Mouse (Mus musculus) spleen, adult 12 weeks (tissue): Measurements from ENCODE around the gene Myo16.

Experiments used
- DNase-seq: peaks from one replicate; pipeline ENCODE4 v3.0.0; 2022; ENCODE audit warnings: low spot score

The Myo16 gene

DNA sequence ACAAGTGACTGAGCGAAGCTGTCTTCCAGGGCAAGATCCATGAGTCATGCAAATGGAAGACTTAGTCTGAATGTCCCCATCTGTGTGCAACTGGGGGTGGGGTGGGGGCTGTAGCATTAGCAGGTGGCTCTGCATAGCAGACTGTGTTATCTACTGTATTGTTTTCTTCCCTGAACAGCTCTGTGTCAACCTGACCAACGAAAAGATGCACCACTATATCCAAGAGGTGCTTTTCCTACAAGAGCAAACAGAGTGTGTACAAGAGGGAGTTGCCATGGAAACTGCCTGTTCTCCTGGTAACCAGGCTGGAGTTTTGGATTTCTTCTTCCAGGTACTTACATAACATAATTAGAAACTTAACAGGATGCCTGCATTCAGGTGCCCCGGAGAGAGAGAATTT lies 320.7 kb downstream of the Myo16 start:
- no peak for DNase-seq

DNA sequence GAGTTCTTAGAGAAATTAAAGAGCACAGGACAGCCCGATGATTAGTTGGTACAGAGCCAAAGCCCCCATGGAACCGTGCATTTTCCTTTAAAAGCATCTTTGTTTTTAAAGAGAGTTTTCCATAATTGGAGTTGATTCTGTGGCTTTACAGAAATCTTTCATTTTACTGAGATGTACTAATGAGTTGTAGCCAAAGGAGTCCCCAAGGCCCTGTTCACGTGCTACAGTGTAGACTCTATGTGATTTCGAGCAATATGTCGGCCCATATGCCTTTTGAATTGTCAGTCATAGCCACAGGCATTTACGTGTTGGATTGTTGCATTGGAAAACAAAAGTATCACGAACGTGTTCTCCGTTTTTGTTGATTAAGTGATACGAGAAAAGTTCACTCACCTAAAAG lies 325.3 kb downstream of the Myo16 start:
- DNase-seq: no peak

DNA sequence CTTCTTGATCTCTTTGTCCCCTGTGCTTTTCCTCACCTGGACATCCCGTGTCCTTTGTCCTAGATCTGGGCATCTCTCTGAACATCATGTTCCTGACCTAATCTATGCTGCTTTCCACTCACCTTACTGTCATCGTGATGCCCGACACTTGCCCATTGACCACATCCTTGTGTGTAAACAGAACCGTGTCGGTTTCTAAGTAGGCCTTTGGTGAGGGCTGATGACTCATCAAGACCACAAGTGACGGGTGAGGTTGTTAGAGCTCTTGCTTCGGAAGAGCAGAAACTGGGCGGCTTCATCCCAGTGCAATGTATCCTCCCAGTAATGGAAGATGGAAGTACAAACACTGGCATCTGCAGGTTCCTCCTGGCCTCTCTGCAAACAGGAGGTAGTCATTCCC lies 327.1 kb downstream of the Myo16 start:
- DNase-seq: no peak

GRCm38 (mm10) chr8:10482064-10482463 lies 328.4 kb downstream of the Myo16 start:
- DNase-seq: no peak

DNA sequence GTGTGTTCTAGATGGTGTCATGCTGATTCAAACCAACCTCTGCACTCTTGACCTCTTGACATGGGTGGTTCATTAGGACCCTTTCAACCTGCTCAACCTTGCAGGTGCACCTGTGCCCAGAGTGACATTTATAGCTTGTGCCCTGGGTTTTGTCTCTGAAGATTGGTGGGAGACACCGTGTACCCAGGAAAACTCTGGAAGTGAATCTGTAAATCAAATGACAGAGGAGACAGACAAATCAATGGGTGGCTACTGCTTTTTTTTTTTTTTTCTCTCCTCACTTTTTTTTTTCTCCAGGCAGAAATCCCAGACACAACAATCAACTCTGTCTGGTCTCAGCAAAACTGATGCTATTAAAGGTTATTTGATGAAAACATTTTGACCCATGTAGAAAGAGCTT lies 329.2 kb downstream of the Myo16 start:
- DNase-seq: no peak

GRCm38 (mm10) chr8:10483841-10484240 lies 330.1 kb downstream of the Myo16 start:
- no peak for DNase-seq

DNA sequence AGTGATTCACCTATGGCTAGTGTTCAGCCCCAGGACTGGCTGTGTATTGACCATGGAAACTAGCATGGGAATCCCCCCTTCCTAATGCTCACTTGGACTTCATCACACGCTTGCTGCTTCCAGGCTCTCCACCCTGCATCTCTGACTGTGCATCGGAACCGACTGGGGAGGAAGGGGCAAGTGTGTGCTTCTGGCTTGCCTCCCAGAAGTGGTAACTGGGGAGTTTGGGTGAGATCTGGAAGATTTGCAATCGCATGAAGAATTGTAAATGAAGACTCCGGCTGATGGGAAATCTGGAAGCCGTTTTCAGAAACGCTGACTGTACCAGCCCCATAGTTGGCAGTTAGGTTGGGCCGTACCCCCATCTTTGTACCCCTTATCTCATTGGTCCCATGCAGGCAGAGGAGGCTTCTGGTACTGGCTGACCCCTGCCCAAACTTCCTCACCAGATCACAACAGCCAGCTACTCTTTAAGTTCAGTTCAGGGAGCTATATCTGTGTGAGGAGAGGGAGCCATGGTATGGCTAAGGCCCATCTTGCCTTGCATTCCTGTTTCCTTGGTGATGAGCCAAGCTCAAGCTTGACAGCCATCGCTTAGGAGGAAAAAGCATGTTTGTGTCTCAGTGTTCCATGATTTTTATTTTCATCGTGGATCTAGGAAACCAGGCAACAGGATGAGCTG lies 336.2 kb downstream of the Myo16 start:
- DNase-seq: no peak

DNA sequence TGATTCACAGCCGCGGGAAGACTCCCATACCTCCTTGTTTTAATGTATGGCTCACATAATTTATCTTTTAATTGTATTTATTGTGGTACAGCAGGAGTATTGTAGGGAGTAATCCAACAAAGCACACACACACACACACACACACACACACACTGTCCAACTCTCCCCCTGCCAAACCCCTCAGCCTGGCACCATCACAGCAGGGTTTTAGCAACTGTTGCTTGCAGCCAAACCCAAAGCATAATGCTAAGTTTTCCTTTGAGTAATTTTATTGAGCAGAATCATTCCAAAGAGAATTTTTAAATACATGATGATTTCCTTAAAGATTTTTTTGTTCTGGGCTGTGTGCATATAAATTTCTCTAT lies 336.7 kb downstream of the Myo16 start:
- no peak for DNase-seq

DNA sequence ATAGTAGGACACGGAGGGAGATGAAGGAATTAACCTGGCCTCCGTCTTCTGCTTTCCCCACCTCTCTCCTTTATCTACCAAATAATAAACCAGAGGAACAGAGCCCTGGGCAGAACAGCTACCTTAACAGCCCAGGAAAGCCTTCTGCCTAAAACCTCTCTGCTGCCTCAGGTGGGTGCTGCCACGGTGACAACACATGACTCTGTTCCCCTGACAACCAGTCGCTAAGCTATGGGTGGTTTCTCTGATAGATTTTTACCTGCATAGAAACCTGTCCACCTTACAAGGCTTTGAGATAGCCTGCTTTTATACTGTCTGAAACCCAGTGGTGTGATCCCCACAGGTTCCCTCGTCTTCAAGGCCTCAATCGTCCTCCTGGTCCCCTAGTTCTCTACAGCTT lies 337.2 kb downstream of the Myo16 start:
- DNase-seq: no peak

DNA sequence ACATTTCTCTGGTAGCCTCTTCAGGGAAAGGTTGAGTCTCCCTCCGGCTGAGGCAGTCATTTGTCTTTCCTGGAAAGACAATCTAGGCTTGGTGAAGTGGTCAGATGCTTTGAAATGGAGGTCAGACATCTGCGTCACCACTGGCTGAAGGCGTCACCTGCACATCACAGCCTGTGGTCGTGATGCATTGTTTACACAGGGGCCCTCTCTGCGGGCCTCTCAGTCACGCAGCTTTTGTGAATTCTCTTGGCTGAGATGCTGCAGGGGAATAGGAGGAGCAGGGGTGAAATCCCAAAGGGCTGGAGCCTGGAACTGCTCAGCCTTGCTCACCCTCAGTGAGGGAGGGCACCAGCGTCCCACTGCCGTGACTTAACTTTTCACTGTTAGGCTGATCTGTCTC lies 346.1 kb downstream of the Myo16 start:
- no peak for DNase-seq

GRCm38 (mm10) chr8:10500465-10500864 lies 346.8 kb downstream of the Myo16 start:
- DNase-seq: no peak

DNA sequence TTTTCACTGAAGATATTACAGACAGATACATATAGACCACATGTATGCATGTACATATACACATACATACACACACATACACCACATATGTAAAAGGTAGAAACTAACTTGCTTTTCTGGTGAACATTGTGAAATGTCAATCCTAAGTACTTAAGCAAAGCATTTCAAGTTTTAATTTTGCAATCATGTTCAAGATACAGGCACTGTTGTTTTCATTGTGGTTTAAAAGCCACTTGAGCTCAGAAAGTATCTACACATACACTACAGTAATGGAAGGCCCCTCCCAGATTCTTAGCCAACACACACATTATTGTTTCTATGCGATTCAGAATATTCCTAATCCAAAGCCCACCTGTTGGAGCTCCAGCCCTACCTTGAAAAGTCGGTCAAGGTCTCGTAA lies 348.0 kb downstream of the Myo16 start:
- DNase-seq: no peak

DNA sequence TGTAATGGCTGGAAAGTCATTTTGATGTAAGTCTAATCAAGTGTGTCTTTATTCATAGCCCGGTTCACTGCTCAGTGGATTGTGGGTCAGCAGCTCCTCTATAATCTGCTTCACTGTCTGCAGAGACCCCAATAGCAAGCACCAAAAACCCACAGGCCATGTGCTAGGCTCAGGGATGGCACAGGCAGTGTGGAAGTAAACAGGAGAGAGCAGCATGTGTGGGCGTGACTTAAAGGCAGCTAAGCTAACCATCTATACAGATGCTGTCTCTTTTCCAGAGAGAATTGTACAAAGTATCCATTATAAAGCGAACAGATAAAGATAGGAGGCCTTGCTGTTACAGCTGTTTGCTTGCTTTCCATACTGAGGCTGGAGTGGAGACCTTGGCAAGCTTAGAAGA lies 358.4 kb downstream of the Myo16 start:
- no peak for DNase-seq

DNA sequence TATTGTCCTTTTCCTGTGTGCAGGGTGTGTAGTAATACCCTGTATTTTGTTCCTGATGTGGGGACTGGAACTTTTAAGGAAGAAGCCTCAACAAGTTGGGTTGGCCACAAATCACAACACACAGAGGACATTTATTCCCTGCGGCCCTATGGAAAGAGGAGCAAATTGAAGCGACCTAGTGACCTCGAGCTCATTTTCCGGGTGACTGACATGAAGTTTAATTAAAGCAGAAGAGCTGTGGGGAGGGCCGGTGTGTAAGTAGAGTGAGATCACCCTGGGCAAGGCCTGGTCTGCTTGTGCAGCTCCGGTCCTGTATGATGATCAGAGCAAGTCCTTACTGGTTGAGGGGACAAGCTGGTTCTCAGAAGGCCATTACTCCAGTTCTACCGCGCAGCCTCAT lies 363.7 kb downstream of the Myo16 start:
- no peak for DNase-seq

DNA sequence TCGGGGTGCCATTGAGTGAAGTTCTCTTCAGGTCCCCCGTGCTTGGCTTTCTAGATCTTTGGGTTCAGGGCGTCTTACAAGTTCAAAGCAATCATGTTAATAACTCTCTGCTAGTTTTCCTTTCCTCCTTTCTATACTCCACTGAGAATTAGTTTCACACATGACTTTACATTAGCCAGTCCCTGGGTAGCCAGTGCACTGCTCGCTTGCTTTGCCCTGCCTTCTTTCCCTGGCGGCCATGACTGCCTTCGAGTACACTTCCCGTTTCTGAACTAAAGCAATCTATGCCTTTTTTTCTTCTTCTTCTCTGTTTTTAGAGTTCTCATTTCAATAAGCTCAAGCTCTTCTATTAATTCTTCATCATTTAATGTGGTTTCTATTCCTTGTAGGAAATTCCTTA lies 365.6 kb downstream of the Myo16 start:
- DNase-seq: no peak

DNA sequence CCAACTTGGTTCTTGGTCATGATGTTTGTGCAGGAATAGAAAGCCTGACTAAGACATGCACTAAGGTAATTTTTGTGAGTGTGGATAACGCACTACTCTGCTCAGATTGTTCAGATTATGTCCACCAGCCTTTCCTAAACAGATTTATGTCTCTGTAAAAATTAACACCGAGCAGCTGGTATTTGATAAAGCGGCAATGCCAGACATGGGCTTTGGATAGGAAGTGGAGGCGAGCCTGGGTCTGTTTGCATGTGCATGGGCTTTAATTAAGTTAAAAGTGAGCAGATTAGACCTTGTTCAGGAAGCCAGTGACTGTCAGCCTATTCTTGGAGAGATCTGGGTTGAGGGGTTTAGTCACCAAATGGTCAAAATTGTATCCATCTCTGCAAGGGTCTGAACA lies 367.8 kb downstream of the Myo16 start:
- no peak for DNase-seq

DNA sequence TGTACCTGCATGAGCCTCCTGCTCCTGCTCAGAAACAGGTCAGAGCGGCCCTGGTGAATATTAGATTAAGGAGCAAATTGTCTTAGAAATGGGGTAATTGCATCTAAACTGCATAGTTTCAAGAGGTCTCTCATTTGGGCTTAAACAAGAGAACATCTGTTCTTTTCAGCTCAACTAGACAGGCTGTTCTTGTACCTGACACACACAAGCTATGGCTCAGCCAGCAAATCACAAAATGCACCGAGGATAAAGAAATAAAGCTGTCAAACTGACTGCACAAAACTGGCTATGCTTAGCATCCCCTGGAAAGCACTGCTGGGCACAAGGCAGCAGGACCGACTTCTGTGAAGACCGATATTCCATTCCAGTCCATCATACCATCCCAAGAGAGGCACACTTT lies 372.0 kb downstream of the Myo16 start:
- no peak for DNase-seq

GRCm38 (mm10) chr8:10526616-10527015 lies 372.9 kb downstream of the Myo16 start:
- no peak for DNase-seq

GRCm38 (mm10) chr8:10534619-10535286 lies 381.0 kb downstream of the Myo16 start:
- no peak for DNase-seq

DNA sequence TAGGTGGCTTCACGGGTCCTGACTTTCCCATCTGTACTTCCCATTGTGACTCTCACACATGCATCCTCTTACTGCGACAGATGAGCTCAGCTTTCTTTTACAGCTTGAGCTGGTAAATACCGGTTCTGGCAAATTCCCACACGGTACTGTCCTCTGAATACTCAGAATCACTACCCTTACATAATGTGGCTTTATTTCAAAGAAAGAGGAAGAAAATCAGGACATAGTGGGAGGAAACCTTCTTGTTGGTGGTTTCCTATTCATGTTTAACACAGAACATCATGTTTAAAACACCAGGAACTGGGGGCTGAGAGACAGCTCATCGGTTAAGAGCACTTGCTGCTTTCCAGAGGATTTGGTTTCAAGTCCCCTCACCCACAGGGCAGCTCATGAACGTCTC lies 384.6 kb downstream of the Myo16 start:
- DNase-seq: no peak

GRCm38 (mm10) chr8:10539665-10540064 lies 386.0 kb downstream of the Myo16 start:
- DNase-seq: no peak

GRCm38 (mm10) chr8:10545890-10546289 lies 392.2 kb downstream of the Myo16 start:
- no peak for DNase-seq

- DNase-seq: no peak
Measured at GRCm38 (mm10) chr8:10546519-10546918, 392.8 kb downstream of the Myo16 start.

- no peak for DNase-seq
Measured at GRCm38 (mm10) chr8:10548003-10548584, 394.4 kb downstream of the Myo16 start.
